Mouse (Mus musculus) spleen, postnatal 14 days (tissue): Measurements from ENCODE around the gene Rarb.

Source experiments
- DNase-seq, 2 experiments: peaks; one replicate each; pipeline ENCODE4 v3.0.0; 2021 to 2022; ENCODE audit warnings: low spot score in 2 of 2

The Rarb gene

GRCm38 (mm10) chr14:16537433-16537832, 281.5 kb downstream of the Rarb start:
- no peak for DNase-seq

- DNase-seq, result no peak
These were observed 290.3 kb downstream of the Rarb start for GRCm38 (mm10) chr14:16528631-16529030.

- no peak for DNase-seq
These were observed 292.8 kb downstream of the Rarb start for GRCm38 (mm10) chr14:16526120-16526519.

- no peak for DNase-seq
These were observed 293.6 kb downstream of the Rarb start for GRCm38 (mm10) chr14:16525137-16525924.

- DNase-seq, result no peak
These were observed 296.1 kb downstream of the Rarb start for GRCm38 (mm10) chr14:16522852-16523251.

GRCm38 (mm10) chr14:16519588-16520167, 299.3 kb downstream of the Rarb start:
- DNase-seq, result no peak

GRCm38 (mm10) chr14:16517958-16518357, 301.0 kb downstream of the Rarb start:
- no peak for DNase-seq

GRCm38 (mm10) chr14:16515731-16516130, 303.2 kb downstream of the Rarb start:
- no peak for DNase-seq

- no peak for DNase-seq
These were observed 308.4 kb downstream of the Rarb start for GRCm38 (mm10) chr14:16510574-16510973.

GRCm38 (mm10) chr14:16509825-16510224, 309.1 kb downstream of the Rarb start:
- no peak for DNase-seq

- no peak for DNase-seq
These were observed 310.2 kb downstream of the Rarb start for GRCm38 (mm10) chr14:16508760-16509159.

GRCm38 (mm10) chr14:16497226-16497661, 321.7 kb downstream of the Rarb start:
- no peak for DNase-seq

GRCm38 (mm10) chr14:16483656-16484380, 335.1 kb downstream of the Rarb start:
- DNase-seq, result no peak

GRCm38 (mm10) chr14:16480621-16481020, 338.3 kb downstream of the Rarb start:
- DNase-seq, result no peak

- DNase-seq, result no peak
These were observed 339.4 kb downstream of the Rarb start for GRCm38 (mm10) chr14:16479521-16479920.

GRCm38 (mm10) chr14:16478606-16479323, 340.2 kb downstream of the Rarb start:
- no peak for DNase-seq

GRCm38 (mm10) chr14:16448269-16448987, 370.5 kb downstream of the Rarb start:
- DNase-seq, result no peak

GRCm38 (mm10) chr14:16447587-16447986, 371.4 kb downstream of the Rarb start:
- no peak for DNase-seq

GRCm38 (mm10) chr14:16444859-16445258, 374.1 kb downstream of the Rarb start:
- no peak for DNase-seq

GRCm38 (mm10) chr14:16439385-16440126, 379.4 kb downstream of the Rarb start:
- DNase-seq, result no peak

- DNase-seq, result no peak
These were observed 381.6 kb downstream of the Rarb start for GRCm38 (mm10) chr14:16437386-16437785.
